Mouse (Mus musculus) right cerebral cortex, postnatal 36 days (tissue): ENCODE results near the gene Homer1.

Source experiments
- DNase-seq, 2 experiments: peaks; one replicate each; pipeline ENCODE4 v3.0.0; 2022; ENCODE audit warnings: low spot score in 2 of 2, mixed read lengths in 1 of 2

The Homer1 gene

DNA sequence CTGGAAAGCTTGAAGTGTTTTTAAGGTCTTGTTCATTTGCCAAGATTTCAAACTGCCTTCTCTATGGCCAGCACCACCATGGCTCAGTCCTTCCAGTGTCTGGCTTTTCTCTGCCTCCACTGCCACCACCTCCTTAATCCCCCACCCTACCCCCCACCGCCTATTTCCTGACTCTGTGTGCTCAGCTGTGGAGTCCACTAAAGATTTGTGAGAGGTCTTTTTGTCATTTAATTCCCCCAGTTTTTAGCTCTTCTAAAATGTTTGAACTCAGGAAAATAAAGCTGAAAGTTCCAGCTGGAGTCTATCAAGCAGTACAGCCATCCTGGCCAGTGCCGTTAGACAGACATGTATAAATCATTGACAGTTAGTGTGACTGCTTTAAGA lies 89.8 kb downstream of the Homer1 start:
- DNase-seq = no peak

DNA sequence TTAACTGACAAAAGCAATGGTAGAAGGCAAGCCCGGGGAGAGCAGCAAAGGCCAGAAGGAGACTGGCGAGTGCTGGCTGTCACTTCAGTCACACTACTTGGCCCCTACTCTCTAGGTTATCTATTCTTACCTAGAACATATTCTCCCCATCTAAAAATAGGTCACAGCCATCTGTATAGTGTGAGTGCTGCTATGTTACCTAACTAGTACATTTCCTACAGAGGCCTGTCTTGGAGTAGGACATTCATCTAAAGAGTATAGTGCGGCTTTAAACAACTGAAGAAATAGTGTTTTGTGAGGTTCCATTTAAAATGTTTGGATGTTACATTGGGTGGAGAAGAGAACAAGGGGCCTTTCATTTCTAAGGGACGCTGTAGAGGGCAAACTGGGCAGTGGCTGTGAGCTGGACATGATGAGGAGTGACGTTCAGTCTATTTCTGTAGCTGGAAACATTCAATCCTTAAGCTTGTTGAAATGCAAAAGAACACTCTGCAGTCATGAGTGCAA lies 100.3 kb downstream of the Homer1 start:
- no peak for DNase-seq

- no peak for DNase-seq
Measured at GRCm38 (mm10) chr13:93401947-93402346, 102.5 kb downstream of the Homer1 start.

GRCm38 (mm10) chr13:93406855-93407254 lies 107.4 kb downstream of the Homer1 start:
- no peak for DNase-seq

DNA sequence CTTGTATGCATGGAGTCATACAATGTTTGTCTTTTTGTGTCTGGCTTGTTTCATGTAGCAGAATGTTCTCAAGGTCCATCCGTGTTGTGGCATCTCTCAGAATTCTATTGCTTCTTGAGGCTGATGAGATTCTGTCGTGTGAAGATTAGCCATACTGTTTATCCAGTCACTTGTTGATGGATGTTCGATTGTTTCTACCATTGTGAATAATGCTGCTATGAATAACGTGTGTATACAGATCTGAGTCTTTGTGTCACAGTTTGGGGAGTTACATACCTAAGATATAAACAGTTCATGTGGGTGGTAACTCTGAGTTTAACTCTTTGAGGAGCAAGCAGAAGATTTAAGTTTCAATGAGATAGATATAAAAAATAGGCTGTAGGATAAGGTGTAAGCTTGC lies 110.9 kb downstream of the Homer1 start:
- no peak for DNase-seq

DNA sequence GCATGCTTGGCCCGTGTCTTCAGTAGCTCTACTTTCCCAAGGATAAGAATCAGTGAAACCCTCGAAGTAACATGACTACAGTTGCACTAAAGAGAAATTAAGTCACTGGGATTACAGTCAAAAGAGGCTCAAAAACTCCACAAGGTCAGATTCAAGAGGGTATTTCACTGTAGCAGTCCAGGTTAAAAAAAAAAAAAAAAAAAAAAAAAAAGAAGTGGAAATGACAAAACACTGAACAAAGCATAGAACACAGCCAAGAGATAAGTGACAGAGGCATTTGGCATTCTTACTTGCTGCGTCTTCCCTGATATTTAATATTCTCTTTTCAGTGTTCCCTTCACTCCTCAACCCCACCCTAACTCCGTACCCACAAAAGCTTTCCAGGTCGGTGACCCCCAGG lies 115.6 kb downstream of the Homer1 start:
- DNase-seq = no peak

DNA sequence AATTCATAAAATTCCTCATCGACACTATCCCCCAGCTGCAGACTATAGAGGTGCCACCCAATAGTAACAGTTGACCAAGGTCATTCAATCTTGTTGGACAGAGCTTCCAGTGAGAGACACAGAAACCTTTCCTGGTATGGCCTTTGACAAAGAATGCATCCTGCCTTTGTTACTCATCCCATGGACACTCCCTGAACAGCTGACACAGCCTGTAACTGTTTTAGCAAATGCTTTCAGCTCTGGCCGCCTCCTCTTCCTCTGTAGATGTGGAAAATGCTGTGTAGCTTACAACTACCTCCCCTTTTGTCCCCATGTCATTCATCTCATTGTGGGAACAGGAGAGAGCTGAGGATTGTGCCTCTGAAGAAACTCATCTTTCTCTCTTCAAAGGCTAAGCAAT lies 118.9 kb downstream of the Homer1 start:
- no peak for DNase-seq

- no peak for DNase-seq
Measured at GRCm38 (mm10) chr13:93419779-93420178, 120.3 kb downstream of the Homer1 start.

GRCm38 (mm10) chr13:93423224-93423623 lies 123.8 kb downstream of the Homer1 start:
- no peak for DNase-seq

DNA sequence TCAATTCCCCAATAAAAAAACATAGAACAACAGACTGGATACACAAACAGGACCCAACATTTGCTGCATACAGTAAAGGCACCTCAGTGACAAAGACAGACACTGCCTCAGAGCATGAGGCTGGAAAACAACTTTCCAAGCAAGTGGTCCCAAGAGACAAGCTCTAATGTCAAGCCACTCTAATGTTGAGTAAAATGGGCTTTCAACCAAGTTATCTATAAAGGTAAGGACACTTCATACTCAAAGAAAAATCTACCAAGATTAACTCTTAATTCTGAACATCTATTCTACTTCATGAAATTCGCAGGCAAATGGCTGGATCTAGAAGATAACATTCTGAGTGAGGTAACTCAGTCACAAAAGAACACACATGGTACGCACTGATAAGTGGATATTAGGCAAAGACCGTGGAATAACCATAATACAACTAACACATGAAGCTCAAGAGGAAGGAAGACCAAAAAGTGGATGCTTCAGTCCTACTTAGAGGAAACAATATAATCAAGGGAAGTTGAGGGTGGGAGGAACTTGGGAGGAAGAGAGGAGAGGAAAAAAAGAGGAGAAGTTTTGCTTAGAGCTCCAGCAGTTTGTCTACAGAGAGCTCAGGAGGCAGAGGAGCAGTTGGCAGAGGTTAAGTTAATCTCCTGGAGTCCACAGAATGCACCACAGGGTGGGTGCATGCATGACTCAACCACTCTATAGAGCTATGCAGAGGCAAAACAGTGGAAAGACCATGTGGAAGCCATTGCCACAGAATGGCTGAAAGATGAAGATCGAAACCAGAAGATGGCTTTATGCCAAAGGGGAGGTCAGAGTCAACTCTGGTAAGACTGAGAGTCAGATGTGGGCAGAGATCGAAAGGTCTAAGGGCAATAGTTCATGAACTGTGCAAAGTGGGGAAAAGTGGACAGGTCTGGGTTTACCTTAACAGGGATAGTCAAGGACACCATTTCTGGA lies 128.8 kb downstream of the Homer1 start:
- no peak for DNase-seq

DNA sequence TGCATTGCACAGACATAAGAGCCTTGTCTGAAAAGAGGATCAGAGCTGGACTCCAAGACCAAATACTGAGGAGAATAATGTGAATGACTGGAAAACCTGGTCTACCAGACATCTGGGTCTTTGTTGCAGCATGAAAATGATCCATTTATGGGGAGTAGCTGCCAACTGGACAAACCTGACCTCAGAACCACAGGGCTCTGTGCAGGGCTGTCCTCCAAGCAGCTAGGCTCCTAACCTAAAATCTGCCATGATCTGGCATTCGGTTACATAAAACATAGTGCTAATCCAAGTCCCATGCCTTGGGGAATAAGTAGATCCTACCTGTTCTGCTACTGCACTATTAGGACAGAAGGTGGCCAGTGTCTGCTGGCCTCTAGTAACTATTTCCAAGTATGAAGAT lies 129.8 kb downstream of the Homer1 start:
- no peak for DNase-seq

- no peak for DNase-seq
Measured at GRCm38 (mm10) chr13:93440167-93440566, 140.7 kb downstream of the Homer1 start.

GRCm38 (mm10) chr13:93453275-93453674 lies 153.8 kb downstream of the Homer1 start:
- no peak for DNase-seq
